Mouse (Mus musculus): ENCODE measurements around the gene Ncam1.

The Ncam1 gene

GRCm38 (mm10) chr9:49551353-49551752 lies 247.4 kb downstream of the Ncam1 start:
- DNase-seq: no peak

- no peak for DNase-seq
These were observed 256.1 kb downstream of the Ncam1 start for GRCm38 (mm10) chr9:49542593-49542992.

GRCm38 (mm10) chr9:49537814-49538213 lies 260.9 kb downstream of the Ncam1 start:
- no peak for DNase-seq

GRCm38 (mm10) chr9:49536593-49536992 lies 262.1 kb downstream of the Ncam1 start:
- DNase-seq: no peak

GRCm38 (mm10) chr9:49534958-49535357 lies 263.8 kb downstream of the Ncam1 start:
- DNase-seq: no peak

- DNase-seq: no peak
These were observed 264.7 kb downstream of the Ncam1 start for GRCm38 (mm10) chr9:49533912-49534491.

GRCm38 (mm10) chr9:49533455-49533854 lies 265.3 kb downstream of the Ncam1 start:
- DNase-seq: no peak

GRCm38 (mm10) chr9:49531833-49532232 lies 266.9 kb downstream of the Ncam1 start:
- DNase-seq: no peak

- DNase-seq: no peak
These were observed 267.5 kb downstream of the Ncam1 start for GRCm38 (mm10) chr9:49531257-49531656.

GRCm38 (mm10) chr9:49530739-49531138 lies 268.0 kb downstream of the Ncam1 start:
- DNase-seq: no peak

- no peak for DNase-seq
These were observed 269.3 kb downstream of the Ncam1 start for GRCm38 (mm10) chr9:49529366-49529959.

- no peak for DNase-seq
These were observed 269.8 kb downstream of the Ncam1 start for GRCm38 (mm10) chr9:49528943-49529342.

GRCm38 (mm10) chr9:49528026-49528425 lies 270.7 kb downstream of the Ncam1 start:
- DNase-seq: no peak

GRCm38 (mm10) chr9:49527340-49527739 lies 271.4 kb downstream of the Ncam1 start:
- DNase-seq: no peak

GRCm38 (mm10) chr9:49524721-49525120 lies 274.0 kb downstream of the Ncam1 start:
- DNase-seq: no peak

GRCm38 (mm10) chr9:49523881-49524280 lies 274.8 kb downstream of the Ncam1 start:
- no peak for DNase-seq

GRCm38 (mm10) chr9:49514306-49514705 lies 284.4 kb downstream of the Ncam1 start:
- peak; percentile 77 for DNase-seq

- DNase-seq: no peak
These were observed 288.1 kb downstream of the Ncam1 start for GRCm38 (mm10) chr9:49510666-49511065.

- no peak for DNase-seq
These were observed 289.1 kb downstream of the Ncam1 start for GRCm38 (mm10) chr9:49509628-49510027.

GRCm38 (mm10) chr9:49509094-49509493 lies 289.6 kb downstream of the Ncam1 start:
- no peak for DNase-seq

GRCm38 (mm10) chr9:49507829-49508585 lies 290.7 kb downstream of the Ncam1 start:
- DNase-seq: peak; percentile 70

- DNase-seq: no peak
These were observed 294.1 kb downstream of the Ncam1 start for GRCm38 (mm10) chr9:49504658-49505057.

- no peak for DNase-seq
These were observed 296.5 kb downstream of the Ncam1 start for GRCm38 (mm10) chr9:49502245-49502644.

- DNase-seq: no peak
These were observed 298.8 kb downstream of the Ncam1 start for GRCm38 (mm10) chr9:49499878-49500277.

Measured in kidney, adult 9 months (tissue).